Mouse (Mus musculus): ENCODE data around the gene Tpgs1.

Gene Tpgs1

GRCm38 (mm10) chr10:79689178-79689577 lies 20.0 kb downstream of the Tpgs1 start:
- TF ChIP-seq CTCF (conservative IDR thresholded peaks at IDR 0.05; ENCODE audit: low read length) = no peak
- no peak for TF ChIP-seq POU5F1 (IDR thresholded peaks at IDR 0.05; ENCODE audit: borderline replicate concordance, low read length)
- TF ChIP-seq NANOG (IDR thresholded peaks at IDR 0.05; ENCODE audit: borderline replicate concordance, low read length) = no peak
- peaks cover 56% of the 10 kb centered on the region for H3K36me3 ChIP-seq (ENCODE audit: insufficient read depth, low read length)
- no peaks in the 10 kb centered on the region for H3K27me3 ChIP-seq (ENCODE audit: insufficient read depth, low read length)
- H3K9me3 ChIP-seq (ENCODE audit: low read length) = no peaks in the 10 kb centered on the region
- 0 out of 2 replicates have a peak overlapping the region, but pooled peaks have one; percentile 13 for H3K4me3 ChIP-seq (replicated peaks; ENCODE audit: low read length)
- H3K4me1 ChIP-seq (replicated peaks; ENCODE audit: low read depth, low read length) = peaks cover 63% of the 10 kb centered on the region

GRCm38 (mm10) chr10:79691986-79692548 lies 22.9 kb downstream of the Tpgs1 start:
- TF ChIP-seq CTCF (conservative IDR thresholded peaks at IDR 0.05; ENCODE audit: low read length) (peak; percentile 71), POU5F1 (IDR thresholded peaks at IDR 0.05; ENCODE audit: borderline replicate concordance, low read length) (no peak)
- no peak overlapping the region for H3K4me3 ChIP-seq (replicated peaks; ENCODE audit: low read length)
- no peaks in the 10 kb centered on the region for H3K9me3 ChIP-seq (ENCODE audit: low read length)
- peaks cover 3% of the 10 kb centered on the region; the same call in 1 of the 2 replicates for H3K27me3 ChIP-seq (ENCODE audit: insufficient read depth, low read length)
- H3K36me3 ChIP-seq (ENCODE audit: insufficient read depth, low read length) = peaks cover 27% of the 10 kb centered on the region
- peaks cover 52% of the 10 kb centered on the region for H3K4me1 ChIP-seq (replicated peaks; ENCODE audit: low read depth, low read length)

- H3K27me3 ChIP-seq (ENCODE audit: insufficient read depth, low read length) = peaks cover 3% of the 10 kb centered on the region; the same call in 1 of the 2 replicates
- TF ChIP-seq CTCF (conservative IDR thresholded peaks at IDR 0.05; ENCODE audit: low read length) (no peak), NANOG (IDR thresholded peaks at IDR 0.05; ENCODE audit: borderline replicate concordance, low read length) (no peak), POU5F1 (IDR thresholded peaks at IDR 0.05; ENCODE audit: borderline replicate concordance, low read length) (no peak)
- H3K4me1 ChIP-seq (replicated peaks; ENCODE audit: low read depth, low read length) = peaks cover 36% of the 10 kb centered on the region
- peaks cover 10% of the 10 kb centered on the region for H3K36me3 ChIP-seq (ENCODE audit: insufficient read depth, low read length)
- H3K4me3 ChIP-seq (replicated peaks; ENCODE audit: low read length) = no peak overlapping the region
- H3K9me3 ChIP-seq (ENCODE audit: low read length) = no peaks in the 10 kb centered on the region
Observed at GRCm38 (mm10) chr10:79693580-79694378, 24.6 kb downstream of the Tpgs1 start.

GRCm38 (mm10) chr10:79694379-79694655 lies 25.1 kb downstream of the Tpgs1 start:
- H3K36me3 ChIP-seq (ENCODE audit: insufficient read depth, low read length) = peaks cover 4% of the 10 kb centered on the region
- H3K4me1 ChIP-seq (replicated peaks; ENCODE audit: low read depth, low read length) = peaks cover 34% of the 10 kb centered on the region
- H3K9me3 ChIP-seq (ENCODE audit: low read length) = no peaks in the 10 kb centered on the region
- TF ChIP-seq CTCF (conservative IDR thresholded peaks at IDR 0.05; ENCODE audit: low read length) = no peak
- no peak for TF ChIP-seq POU5F1 (IDR thresholded peaks at IDR 0.05; ENCODE audit: borderline replicate concordance, low read length)
- no peak for TF ChIP-seq NANOG (IDR thresholded peaks at IDR 0.05; ENCODE audit: borderline replicate concordance, low read length)
- peaks cover 3% of the 10 kb centered on the region; the same call in 1 of the 2 replicates for H3K27me3 ChIP-seq (ENCODE audit: insufficient read depth, low read length)
- no peak overlapping the region for H3K4me3 ChIP-seq (replicated peaks; ENCODE audit: low read length)

GRCm38 (mm10) chr10:79695231-79696128 lies 26.3 kb downstream of the Tpgs1 start:
- H3K4me1 ChIP-seq (replicated peaks; ENCODE audit: low read depth, low read length) = peaks cover 40% of the 10 kb centered on the region
- no peaks in the 10 kb centered on the region for H3K9me3 ChIP-seq (ENCODE audit: low read length)
- peaks cover 3% of the 10 kb centered on the region; the same call in 1 of the 2 replicates for H3K27me3 ChIP-seq (ENCODE audit: insufficient read depth, low read length)
- TF ChIP-seq NANOG (IDR thresholded peaks at IDR 0.05; ENCODE audit: borderline replicate concordance, low read length) = no peak
- TF ChIP-seq CTCF (conservative IDR thresholded peaks at IDR 0.05; ENCODE audit: low read length) = peak; percentile 77
- H3K36me3 ChIP-seq (ENCODE audit: insufficient read depth, low read length) = no peaks in the 10 kb centered on the region
- H3K4me3 ChIP-seq (replicated peaks; ENCODE audit: low read length) = 0 out of 2 replicates have a peak overlapping the region, but pooled peaks have one; percentile 4

GRCm38 (mm10) chr10:79696129-79696651 lies 27.0 kb downstream of the Tpgs1 start:
- peaks cover 47% of the 10 kb centered on the region for H3K4me1 ChIP-seq (replicated peaks; ENCODE audit: low read depth, low read length)
- 0 out of 2 replicates have a peak overlapping the region, but pooled peaks have one; percentile 4 for H3K4me3 ChIP-seq (replicated peaks; ENCODE audit: low read length)
- peaks cover 3% of the 10 kb centered on the region; the same call in 1 of the 2 replicates for H3K27me3 ChIP-seq (ENCODE audit: insufficient read depth, low read length)
- no peak for TF ChIP-seq NANOG (IDR thresholded peaks at IDR 0.05; ENCODE audit: borderline replicate concordance, low read length)
- no peak for TF ChIP-seq POU5F1 (IDR thresholded peaks at IDR 0.05; ENCODE audit: borderline replicate concordance, low read length)
- no peak for TF ChIP-seq CTCF (conservative IDR thresholded peaks at IDR 0.05; ENCODE audit: low read length)
- no peaks in the 10 kb centered on the region for H3K9me3 ChIP-seq (ENCODE audit: low read length)
- H3K36me3 ChIP-seq (ENCODE audit: insufficient read depth, low read length) = no peaks in the 10 kb centered on the region

GRCm38 (mm10) chr10:79697916-79698315 lies 28.7 kb downstream of the Tpgs1 start:
- H3K9me3 ChIP-seq (ENCODE audit: low read length) = no peaks in the 10 kb centered on the region
- H3K27me3 ChIP-seq (ENCODE audit: insufficient read depth, low read length) = peaks cover 3% of the 10 kb centered on the region; the same call in 1 of the 2 replicates
- no peaks in the 10 kb centered on the region for H3K36me3 ChIP-seq (ENCODE audit: insufficient read depth, low read length)
- TF ChIP-seq CTCF (conservative IDR thresholded peaks at IDR 0.05; ENCODE audit: low read length) = no peak
- TF ChIP-seq POU5F1 (IDR thresholded peaks at IDR 0.05; ENCODE audit: borderline replicate concordance, low read length) = no peak
- no peak for TF ChIP-seq NANOG (IDR thresholded peaks at IDR 0.05; ENCODE audit: borderline replicate concordance, low read length)
- peaks cover 47% of the 10 kb centered on the region for H3K4me1 ChIP-seq (replicated peaks; ENCODE audit: low read depth, low read length)
- no peak overlapping the region for H3K4me3 ChIP-seq (replicated peaks; ENCODE audit: low read length)

- H3K27me3 ChIP-seq (ENCODE audit: insufficient read depth, low read length) = peaks cover 3% of the 10 kb centered on the region; the same call in 1 of the 2 replicates
- H3K9me3 ChIP-seq (ENCODE audit: low read length) = no peaks in the 10 kb centered on the region
- H3K36me3 ChIP-seq (ENCODE audit: insufficient read depth, low read length) = no peaks in the 10 kb centered on the region
- no peak overlapping the region for H3K4me3 ChIP-seq (replicated peaks; ENCODE audit: low read length)
- no peak for TF ChIP-seq NANOG (IDR thresholded peaks at IDR 0.05; ENCODE audit: borderline replicate concordance, low read length)
- no peak for TF ChIP-seq CTCF (conservative IDR thresholded peaks at IDR 0.05; ENCODE audit: low read length)
- TF ChIP-seq POU5F1 (IDR thresholded peaks at IDR 0.05; ENCODE audit: borderline replicate concordance, low read length) = no peak
- peaks cover 46% of the 10 kb centered on the region for H3K4me1 ChIP-seq (replicated peaks; ENCODE audit: low read depth, low read length)
Observed at GRCm38 (mm10) chr10:79698459-79698858, 29.3 kb downstream of the Tpgs1 start.
